Mouse (Mus musculus) lung, postnatal 0 days (tissue): ENCODE data around the gene D5Ertd579e.

Experiments used
- CTCF ChIP-seq: IDR thresholded peaks from 2 replicates; pipeline ENCODE4 v1.5.1; 2016; ENCODE audit warnings: antibody characterized with exemption, mild to moderate bottlenecking
- EP300 ChIP-seq: IDR thresholded peaks from 2 replicates; pipeline ENCODE4 v1.6.1; 2016; ENCODE audit warnings: antibody characterized with exemption, mild to moderate bottlenecking, control low read depth

GRCm38 (mm10) chr5:36668572-36668971 lies 27.3 kb downstream of the D5Ertd579e start:
- TF ChIP-seq EP300 (no peak), CTCF (no peak)
